Mouse (Mus musculus): ENCODE measurements at regions not wholly inside any gene's neighbourhood (a gene's known extent, or its start where the extent isn't known, plus 50 kb on each side); places are given as distances from the start of the nearest gene placed in this dataset.

- Histone ChIP-seq H3K9me3 (ENCODE audit: low read length) (no peaks in the 10 kb centered on the region), H3K4me1 (ENCODE audit: insufficient read depth) (no peaks in the 10 kb centered on the region), H3K27ac (ENCODE audit: low read depth, low read length) (no peak overlapping the region), H3K4me2 (ENCODE audit: low read depth) (no peak overlapping the region), H3K36me3 (ENCODE audit: insufficient read depth) (no peaks in the 10 kb centered on the region), H3K4me3 (ENCODE audit: low read depth, low read length) (no peak overlapping the region), H3K27me3 (ENCODE audit: insufficient read depth, low read length) (no peaks in the 10 kb centered on the region), H3K9ac (no peak overlapping the region)
- DNase-seq: no peak
- 79% methylated on average over 6 of the region's 6 CpGs for WGBS
- 0 out of 2 replicates have a peak, but pooled peaks have one; percentile 16 for ATAC-seq
- no peak for TF ChIP-seq CTCF (IDR thresholded peaks at IDR 0.05; ENCODE audit: low read depth)
Observed at GRCm38 (mm10) chr12:26244701-26245100, 170.4 kb downstream of the Rnf144a start.

DNA sequence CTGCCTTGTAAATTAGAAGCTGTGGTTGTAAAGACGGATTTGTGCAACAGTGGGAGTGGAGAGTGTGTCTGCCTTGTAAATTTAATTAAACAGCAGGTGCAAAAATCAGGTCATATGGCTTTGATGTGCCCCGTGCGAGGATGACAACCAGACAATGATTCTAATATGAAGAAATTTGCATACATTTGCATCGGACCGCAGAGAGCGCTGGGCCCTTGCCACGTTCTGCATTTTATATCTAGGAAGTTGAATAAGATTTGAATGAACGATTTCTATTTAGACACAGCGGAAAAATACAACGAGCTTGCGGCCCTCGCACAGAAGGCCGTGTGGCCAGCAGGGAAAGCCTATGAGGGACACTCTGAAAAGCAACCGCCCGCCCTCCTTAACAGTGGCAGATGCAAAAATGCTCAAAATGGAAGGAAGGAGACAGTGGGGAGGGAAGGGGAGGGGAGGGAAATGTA is 187.5 kb downstream of the Rnf144a start:
- no peaks in the 10 kb centered on the region for H3K9me3 ChIP-seq (ENCODE audit: low read length)
- H3K27me3 ChIP-seq (ENCODE audit: insufficient read depth, low read length): no peaks in the 10 kb centered on the region
- TF ChIP-seq CTCF (IDR thresholded peaks at IDR 0.05; ENCODE audit: low read depth): no peak
- ATAC-seq (peak; percentile 58), DNase-seq (peak; percentile 65)
- H3K4me2 ChIP-seq (ENCODE audit: low read depth): no peak overlapping the region
- H3K9ac ChIP-seq: no peak overlapping the region
- 32% methylated on average over 15 of the region's 15 CpGs for WGBS
- no peak overlapping the region for H3K4me3 ChIP-seq (ENCODE audit: low read depth, low read length)
- peak overlapping the region; percentile 76 for H3K27ac ChIP-seq (ENCODE audit: low read depth, low read length)
- peaks cover 9% of the 10 kb centered on the region; the same call in 1 of the 2 replicates for H3K4me1 ChIP-seq (ENCODE audit: insufficient read depth)
- no peaks in the 10 kb centered on the region for H3K36me3 ChIP-seq (ENCODE audit: insufficient read depth)

- H3K4me2 ChIP-seq (ENCODE audit: low read depth): no peak overlapping the region
- H3K9me3 ChIP-seq (ENCODE audit: low read length): no peaks in the 10 kb centered on the region
- TF ChIP-seq CTCF (IDR thresholded peaks at IDR 0.05; ENCODE audit: low read depth): peak; percentile 82
- 7% methylated on average over 2 of the region's 2 CpGs for WGBS
- ATAC-seq (peak; percentile 75), DNase-seq (peak; percentile 86)
- H3K9ac ChIP-seq: no peak overlapping the region
- H3K27ac ChIP-seq (ENCODE audit: low read depth, low read length): 0 out of 2 replicates have a peak overlapping the region, but pooled peaks have one; percentile 76
- H3K4me3 ChIP-seq (ENCODE audit: low read depth, low read length): no peak overlapping the region
- H3K36me3 ChIP-seq (ENCODE audit: insufficient read depth): no peaks in the 10 kb centered on the region
- H3K27me3 ChIP-seq (ENCODE audit: insufficient read depth, low read length): no peaks in the 10 kb centered on the region
- H3K4me1 ChIP-seq (ENCODE audit: insufficient read depth): peaks cover 9% of the 10 kb centered on the region; the same call in 1 of the 2 replicates
Observed at GRCm38 (mm10) chr12:26226363-26226762, 188.7 kb downstream of the Rnf144a start.

GRCm38 (mm10) chr12:26212447-26212846 is 202.6 kb downstream of the Rnf144a start:
- DNase-seq (no peak), ATAC-seq (no peak)
- Histone ChIP-seq H3K9me3 (ENCODE audit: low read length) (no peaks in the 10 kb centered on the region), H3K27me3 (ENCODE audit: insufficient read depth, low read length) (no peaks in the 10 kb centered on the region), H3K36me3 (ENCODE audit: insufficient read depth) (no peaks in the 10 kb centered on the region), H3K4me1 (ENCODE audit: insufficient read depth) (peaks cover 13% of the 10 kb centered on the region), H3K9ac (no peak overlapping the region), H3K4me2 (ENCODE audit: low read depth) (no peak overlapping the region), H3K4me3 (ENCODE audit: low read depth, low read length) (no peak overlapping the region), H3K27ac (ENCODE audit: low read depth, low read length) (no peak overlapping the region)
- TF ChIP-seq CTCF (IDR thresholded peaks at IDR 0.05; ENCODE audit: low read depth): no peak
- WGBS: 96% methylated on average over 1 of the region's 1 CpGs

DNA sequence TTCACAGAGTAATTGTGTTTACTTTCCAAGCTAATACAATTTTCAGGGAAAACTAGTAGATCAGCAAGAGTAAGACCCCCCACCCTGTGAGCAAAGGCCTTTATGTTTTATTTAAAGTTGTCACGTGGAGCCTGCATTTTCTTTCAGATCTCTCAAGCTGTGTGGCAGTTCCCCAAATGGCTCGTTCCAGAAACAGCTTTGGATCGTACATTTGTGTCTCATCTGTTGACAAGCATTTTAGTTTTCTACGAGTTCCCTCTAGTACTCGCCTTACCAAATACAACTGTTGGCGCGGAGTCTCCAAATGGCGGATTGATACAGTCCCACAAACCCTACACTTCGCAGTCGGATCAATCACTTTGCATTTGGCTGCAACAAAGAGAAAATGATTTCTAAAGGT is 203.6 kb downstream of the Rnf144a start:
- peak; percentile 92 for ATAC-seq

GRCm38 (mm10) chr12:26206751-26207150 is 208.3 kb downstream of the Rnf144a start:
- ATAC-seq (no peak), DNase-seq (no peak)
- Histone ChIP-seq H3K36me3 (ENCODE audit: insufficient read depth) (no peaks in the 10 kb centered on the region), H3K4me3 (ENCODE audit: low read depth, low read length) (no peak overlapping the region), H3K9ac (no peak overlapping the region), H3K9me3 (ENCODE audit: low read length) (no peaks in the 10 kb centered on the region), H3K4me1 (ENCODE audit: insufficient read depth) (peaks cover 9% of the 10 kb centered on the region), H3K4me2 (ENCODE audit: low read depth) (no peak overlapping the region), H3K27me3 (ENCODE audit: insufficient read depth, low read length) (no peaks in the 10 kb centered on the region), H3K27ac (ENCODE audit: low read depth, low read length) (no peak overlapping the region)
- no peak for TF ChIP-seq CTCF (IDR thresholded peaks at IDR 0.05; ENCODE audit: low read depth)
- 91% methylated on average over 4 of the region's 4 CpGs for WGBS

More for the DNA sequence above, 203.6 kb downstream of the Rnf144a start:
- Histone ChIP-seq H3K27me3 (ENCODE audit: insufficient read depth, low read length) (no peaks in the 10 kb centered on the region), H3K27ac (ENCODE audit: low read depth, low read length) (no peak overlapping the region), H3K9me3 (ENCODE audit: low read length) (no peaks in the 10 kb centered on the region), H3K9ac (no peak overlapping the region), H3K36me3 (ENCODE audit: insufficient read depth) (no peaks in the 10 kb centered on the region), H3K4me1 (ENCODE audit: insufficient read depth) (peaks cover 13% of the 10 kb centered on the region), H3K4me3 (ENCODE audit: low read depth, low read length) (no peak overlapping the region), H3K4me2 (ENCODE audit: low read depth) (no peak overlapping the region)
- DNase-seq: peak; percentile 82
- 31% methylated on average over 10 of the region's 10 CpGs for WGBS
- no peak for TF ChIP-seq CTCF (IDR thresholded peaks at IDR 0.05; ENCODE audit: low read depth)

- Histone ChIP-seq H3K9ac (no peak overlapping the region), H3K4me1 (ENCODE audit: insufficient read depth) (peaks cover 2% of the 10 kb centered on the region; the same call in 1 of the 2 replicates), H3K9me3 (ENCODE audit: low read length) (no peaks in the 10 kb centered on the region), H3K4me2 (ENCODE audit: low read depth) (no peak overlapping the region), H3K4me3 (ENCODE audit: low read depth, low read length) (no peak overlapping the region), H3K36me3 (ENCODE audit: insufficient read depth) (no peaks in the 10 kb centered on the region), H3K27ac (ENCODE audit: low read depth, low read length) (no peak overlapping the region), H3K27me3 (ENCODE audit: insufficient read depth, low read length) (no peaks in the 10 kb centered on the region)
- no peak for ATAC-seq
- no peak for TF ChIP-seq CTCF (IDR thresholded peaks at IDR 0.05; ENCODE audit: low read depth)
- DNase-seq: no peak
- WGBS: 93% methylated on average over 8 of the region's 8 CpGs
Observed at GRCm38 (mm10) chr12:26206036-26206435, 209.0 kb downstream of the Rnf144a start.

Measured in forebrain, postnatal 0 days (tissue).